Mouse (Mus musculus) B cell, adult 2 months (primary cell): ENCODE data around the gene Sema6d.
"Not testable (repeated sequence)": the region's sequence is repeated elsewhere in the genome, so short reads cannot be mapped to it uniquely, and the experiment has no call there.

Experiments used
- DNase-seq, 2 experiments: peaks; one replicate each; pipeline ENCODE4 v3.0.0; 2022

The Sema6d gene

GRCm38 (mm10) chr2:124298872-124299271, 209.1 kb downstream of the Sema6d start:
- no peak for DNase-seq

- DNase-seq: no peak
Observed at GRCm38 (mm10) chr2:124308605-124309004, 218.8 kb downstream of the Sema6d start.

GRCm38 (mm10) chr2:124309361-124310128, 219.8 kb downstream of the Sema6d start:
- DNase-seq: no peak

- DNase-seq: no peak
Observed at GRCm38 (mm10) chr2:124322528-124323215, 232.9 kb downstream of the Sema6d start.

GRCm38 (mm10) chr2:124324107-124324724, 234.4 kb downstream of the Sema6d start:
- no peak for DNase-seq

- no peak for DNase-seq
Observed at GRCm38 (mm10) chr2:124329473-124330130, 239.8 kb downstream of the Sema6d start.

GRCm38 (mm10) chr2:124332890-124333289, 243.1 kb downstream of the Sema6d start:
- no peak for DNase-seq

GRCm38 (mm10) chr2:124334655-124335054, 244.9 kb downstream of the Sema6d start:
- DNase-seq: not testable (repeated sequence)

- DNase-seq: no peak
Observed at GRCm38 (mm10) chr2:124338296-124338695, 248.5 kb downstream of the Sema6d start.

GRCm38 (mm10) chr2:124354191-124354590, 264.4 kb downstream of the Sema6d start:
- DNase-seq: no peak

GRCm38 (mm10) chr2:124354716-124355115, 264.9 kb downstream of the Sema6d start:
- DNase-seq: no peak

GRCm38 (mm10) chr2:124369291-124369690, 279.5 kb downstream of the Sema6d start:
- no peak for DNase-seq

GRCm38 (mm10) chr2:124369991-124370390, 280.2 kb downstream of the Sema6d start:
- DNase-seq: no peak

- DNase-seq: no peak
Observed at GRCm38 (mm10) chr2:124371363-124371762, 281.6 kb downstream of the Sema6d start.

GRCm38 (mm10) chr2:124385053-124385452, 295.3 kb downstream of the Sema6d start:
- no peak for DNase-seq

- DNase-seq: no peak
Observed at GRCm38 (mm10) chr2:124385722-124386121, 296.0 kb downstream of the Sema6d start.

- no peak for DNase-seq
Observed at GRCm38 (mm10) chr2:124388269-124388668, 298.5 kb downstream of the Sema6d start.

- DNase-seq: no peak
Observed at GRCm38 (mm10) chr2:124396733-124397132, 307.0 kb downstream of the Sema6d start.

GRCm38 (mm10) chr2:124397304-124397703, 307.5 kb downstream of the Sema6d start:
- DNase-seq: no peak

- no peak for DNase-seq
Observed at GRCm38 (mm10) chr2:124399611-124400010, 309.8 kb downstream of the Sema6d start.

- no peak for DNase-seq
Observed at GRCm38 (mm10) chr2:124401727-124402380, 312.1 kb downstream of the Sema6d start.

GRCm38 (mm10) chr2:124403571-124403970, 313.8 kb downstream of the Sema6d start:
- DNase-seq: no peak

GRCm38 (mm10) chr2:124403981-124404380, 314.2 kb downstream of the Sema6d start:
- no peak for DNase-seq
